Mouse (Mus musculus): ENCODE data around the gene Acot10. TPM values are rescaled to one million over a fixed set of nuclear protein-coding genes. Genes with fewer than 3 reads are reported as not detected.
"Not testable (repeated sequence)": the region's sequence is repeated elsewhere in the genome, so short reads cannot be mapped to it uniquely, and the experiment has no call there.

Gene Acot10
- total RNA-seq (2022) = not detected

DNA sequence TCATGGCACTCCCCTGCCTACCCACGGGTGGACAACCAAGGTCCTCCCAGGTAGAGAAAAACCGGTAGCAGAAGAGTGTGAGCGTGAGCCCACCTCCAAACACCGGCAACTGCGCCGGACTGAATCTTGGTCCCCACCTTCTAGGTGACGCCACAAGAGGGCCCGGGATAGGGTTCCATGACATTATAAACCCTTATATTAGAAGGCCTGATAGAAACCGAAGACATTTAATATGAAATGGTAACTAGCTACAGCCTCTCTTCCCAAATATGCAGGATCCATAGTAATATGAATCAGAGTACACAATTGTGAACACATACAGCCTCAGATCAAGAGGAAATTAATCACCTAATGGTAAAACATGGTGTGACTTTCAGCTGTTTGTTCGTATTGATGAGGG, at the start of gene Acot10:
Gene Acot10 (minus strand): TSS at position 101 of the 400 bp plus-strand sequence.
- no peak for DNase-seq (ENCODE audit: low spot score)

DNA sequence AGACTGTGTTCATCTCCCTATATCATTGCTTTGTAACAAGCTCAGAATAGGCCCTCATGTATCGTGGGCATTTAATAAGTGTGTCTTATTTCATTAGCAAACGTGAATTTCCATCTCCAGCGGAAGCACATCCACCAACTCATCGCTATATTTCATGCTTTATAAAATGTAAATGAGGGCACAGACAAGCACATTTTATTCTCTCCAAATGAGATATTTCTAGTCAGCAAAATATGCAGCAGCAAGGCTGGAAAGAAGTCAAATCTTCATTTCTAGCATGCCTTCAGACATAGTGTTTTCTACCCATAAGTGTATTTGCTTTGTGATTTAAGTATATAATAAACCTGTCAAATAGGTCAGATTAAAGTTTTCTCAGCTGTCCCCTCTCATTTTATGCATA, 45.3 kb upstream of the Acot10 start:
- DNase-seq (ENCODE audit: low spot score) = no peak

DNA sequence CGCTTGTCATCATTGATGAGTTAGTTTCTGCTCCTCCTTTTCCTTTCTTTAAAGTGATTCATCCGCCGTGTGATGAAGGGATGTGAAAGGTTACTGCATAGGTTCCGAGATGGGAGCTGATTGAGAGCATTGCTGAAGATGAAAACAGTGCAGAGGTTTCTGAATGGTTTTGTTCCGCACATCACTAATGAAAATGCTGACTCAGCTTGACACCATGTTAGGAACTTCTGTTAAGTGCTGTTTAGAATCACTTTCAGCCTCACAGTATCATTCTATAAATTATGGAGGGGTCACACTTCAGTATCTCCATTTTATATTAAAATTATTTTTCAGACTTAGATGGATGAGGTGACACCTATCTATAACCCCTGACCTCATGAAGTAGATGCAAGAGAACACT, 29.7 kb upstream of the Acot10 start:
- no peak for DNase-seq (ENCODE audit: low spot score)

DNA sequence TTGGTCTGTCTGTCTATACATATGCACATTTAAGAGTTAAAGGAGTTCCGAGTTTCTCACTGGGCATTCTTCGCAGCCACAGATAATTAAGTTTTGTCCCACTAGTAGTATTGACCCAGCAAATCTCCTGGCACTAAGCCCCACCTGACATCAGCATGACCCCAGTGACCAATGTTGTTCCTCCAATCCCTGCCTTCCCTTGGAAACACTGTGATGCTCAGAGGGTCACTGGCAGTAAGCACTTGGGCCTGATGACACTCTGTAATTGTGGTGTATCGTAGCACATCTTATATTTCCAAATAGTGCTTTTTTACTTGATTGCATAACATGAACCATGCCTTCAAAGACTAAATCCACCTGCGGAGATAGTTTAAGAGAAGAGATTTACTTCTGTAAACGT, 17.6 kb upstream of the Acot10 start:
- DNase-seq (ENCODE audit: low spot score) = no peak

DNA sequence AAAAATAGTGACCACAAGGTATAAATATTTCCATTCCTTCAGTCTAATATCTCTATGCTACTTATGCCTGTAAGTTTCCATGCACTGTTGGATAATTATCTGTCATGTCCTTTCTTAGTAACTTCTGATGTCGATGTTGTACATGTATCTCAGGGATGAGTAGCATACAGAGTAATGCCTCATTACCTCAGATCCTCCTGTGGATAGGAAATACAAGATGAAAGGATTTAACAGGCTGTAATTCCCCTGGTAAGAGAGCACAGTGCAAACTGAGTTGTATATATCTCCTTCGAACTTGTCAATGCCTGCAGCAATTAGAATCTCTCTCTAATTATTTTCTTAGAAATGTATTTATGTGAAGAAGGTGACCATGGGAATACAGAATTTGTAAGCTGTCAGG, 16.2 kb upstream of the Acot10 start:
- no peak for DNase-seq (ENCODE audit: low spot score)

DNA sequence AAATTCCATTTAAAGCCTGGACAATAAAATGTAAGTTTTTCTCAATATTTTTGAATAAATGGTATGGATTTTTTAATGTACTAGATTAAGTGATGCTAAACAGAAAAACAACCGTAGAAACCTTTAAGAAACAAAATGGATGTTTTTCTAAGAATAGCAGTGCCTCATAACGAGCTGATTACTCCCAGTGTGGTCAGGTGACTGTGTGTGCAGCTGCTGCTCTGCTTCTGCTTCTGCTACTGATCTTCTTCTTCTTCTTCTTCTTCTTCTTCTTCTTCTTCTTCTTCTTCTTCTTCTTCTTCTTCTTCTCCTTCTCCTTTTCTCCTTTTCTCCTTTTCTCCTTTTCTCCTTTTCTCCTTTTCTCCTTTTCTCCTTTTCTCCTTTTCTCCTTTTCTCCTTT, 3.0 kb upstream of the Acot10 start:
- DNase-seq (ENCODE audit: low spot score) = not testable (repeated sequence)

DNA sequence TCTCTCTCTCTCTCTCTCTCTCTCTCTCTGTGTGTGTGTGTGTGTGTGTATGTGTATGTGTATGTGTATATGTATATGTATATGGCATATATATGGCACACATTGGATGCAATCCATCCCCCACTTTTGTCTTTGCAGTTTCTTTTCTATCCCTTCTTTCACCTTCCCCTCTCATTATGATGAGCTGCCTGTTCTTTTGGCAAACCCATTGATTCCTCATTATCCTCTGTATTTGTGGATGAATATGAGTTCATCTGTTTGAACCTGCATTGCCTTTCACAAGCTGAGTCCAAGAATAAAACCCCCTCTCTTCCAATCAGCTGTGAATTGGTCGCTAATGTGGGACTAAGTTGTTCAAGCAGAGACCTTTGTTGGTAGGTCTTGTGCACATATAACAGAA, 1.4 kb upstream of the Acot10 start:
- DNase-seq (ENCODE audit: low spot score) = no peak

DNA sequence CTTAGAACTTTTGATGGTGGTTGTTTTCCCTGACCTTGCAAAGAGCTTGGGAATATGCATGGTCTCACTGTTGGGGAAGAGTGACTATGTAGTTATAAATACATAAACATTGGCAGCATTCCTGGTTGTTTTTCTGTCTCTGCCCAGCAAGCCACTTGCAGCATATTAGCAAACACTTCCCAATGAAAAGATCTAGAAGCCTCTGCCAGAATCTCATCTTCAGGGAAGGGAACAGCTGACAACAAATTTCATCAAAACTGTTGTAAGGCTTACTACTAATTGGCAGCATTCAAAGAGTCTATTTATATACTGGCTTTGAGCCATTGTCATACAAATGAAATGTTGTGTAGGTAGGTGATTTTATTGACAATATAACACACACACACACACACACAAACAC, 800 bp upstream of the Acot10 start:
- no peak for DNase-seq (ENCODE audit: low spot score)

DNA sequence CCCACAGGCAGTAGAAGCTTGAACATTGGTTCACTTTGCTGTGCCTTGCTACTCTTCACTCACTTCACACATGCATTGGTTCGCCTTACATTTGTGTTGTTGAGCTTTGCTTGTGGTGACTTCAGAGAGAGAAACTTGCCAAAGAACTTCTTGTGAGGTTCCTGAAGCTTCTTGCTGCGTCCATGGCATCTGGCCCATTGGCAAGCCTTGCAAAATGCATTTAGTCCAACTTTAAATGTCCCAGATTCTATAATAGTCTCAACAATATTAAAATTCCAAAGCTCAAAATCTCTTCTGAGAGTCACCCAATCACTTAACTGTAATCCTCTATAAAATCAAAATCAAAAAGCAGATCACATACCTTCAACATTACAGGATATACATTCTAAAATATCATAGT, 6.3 kb downstream of the Acot10 start:
- DNase-seq (ENCODE audit: low spot score) = no peak

DNA sequence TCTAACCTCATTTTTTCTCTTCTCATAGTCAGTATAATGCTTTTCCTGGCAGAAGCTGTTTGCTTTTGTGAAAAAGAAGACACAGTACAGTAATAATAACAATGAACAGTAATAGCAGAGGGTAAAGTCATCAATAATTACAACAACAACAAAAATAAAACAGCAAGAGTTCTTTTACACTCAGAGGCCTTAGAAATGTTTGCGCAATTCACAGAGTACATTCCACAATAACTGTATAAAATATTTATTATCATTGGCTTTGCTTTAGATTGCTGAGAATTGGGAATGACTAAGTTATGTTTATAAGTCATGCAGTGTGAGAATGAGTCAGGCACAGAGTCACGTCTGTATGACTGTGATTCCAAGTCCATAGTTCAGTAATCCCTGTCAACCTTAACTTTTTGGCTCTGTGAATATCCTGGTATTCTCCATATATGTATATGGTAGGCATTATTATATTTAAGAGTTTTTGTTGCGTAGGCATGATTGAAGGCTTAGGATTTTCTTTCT, 23.6 kb downstream of the Acot10 start:
- no peak for DNase-seq (ENCODE audit: low spot score)

DNA sequence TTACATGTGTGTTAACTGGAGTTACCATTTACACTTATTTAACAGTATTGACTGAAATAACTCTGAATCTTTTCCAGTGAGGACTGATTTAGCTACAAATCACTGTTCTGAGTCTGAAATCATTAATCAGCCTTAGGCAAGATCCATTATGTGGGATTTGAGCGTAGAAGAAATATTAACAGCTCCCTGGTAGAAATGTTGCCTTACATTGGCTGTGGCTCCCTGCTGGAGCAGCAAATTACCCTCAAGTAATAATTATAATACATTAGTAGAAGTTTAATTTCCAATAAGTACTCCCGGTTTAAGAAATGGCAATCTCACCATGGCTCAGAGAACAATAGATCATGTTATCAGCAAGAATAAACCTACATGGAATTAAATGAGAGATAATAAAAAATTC, 27.4 kb downstream of the Acot10 start:
- DNase-seq (ENCODE audit: low spot score) = no peak

DNA sequence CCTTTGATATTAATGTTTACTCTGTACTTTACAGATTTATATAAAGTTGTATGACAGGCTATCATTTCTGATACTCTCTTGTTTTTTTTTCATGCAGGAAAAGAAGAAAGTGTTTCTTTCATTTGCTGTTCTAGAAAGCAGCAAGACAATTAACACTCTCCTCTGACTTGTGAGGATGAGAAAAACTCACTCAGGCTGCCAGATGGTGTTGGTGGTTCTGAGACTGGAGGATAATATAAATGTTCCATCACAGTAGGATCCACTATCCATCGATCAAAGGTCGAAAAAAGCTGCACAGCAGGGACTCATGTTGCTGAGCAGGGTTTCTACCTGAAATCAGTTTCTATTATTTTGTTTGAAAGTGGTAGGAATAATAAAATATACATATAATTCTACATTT, 32.0 kb downstream of the Acot10 start:
- no peak for DNase-seq (ENCODE audit: low spot score)

Other genes starting within 250 kb of the Acot10 start
- not detected for gene Cdh12, start 217.5 kb downstream of the Acot10 start, total RNA-seq (2022)